Mouse (Mus musculus) gastrocnemius, postnatal 14 days (tissue): Measurements from ENCODE around the gene Slc2a9. TPM values are rescaled to one million over a fixed set of nuclear protein-coding genes. Genes with fewer than 3 reads are reported as not detected.
A peak's percentile ranks its signal among the peaks of the same experiment; 100 is the strongest.

Experiments
- DNase-seq: peaks from one replicate; pipeline ENCODE4 v3.0.0; 2021; ENCODE audit warnings: mixed read lengths
- intact Hi-C: fragments of 180-260 bp; cut with DNase I; formaldehyde crosslinking; loops from one replicate; pipeline ENCODE4 v1.15.1; 2025; ENCODE audit warnings: low total_unique reads
- total RNA-seq, 2 experiments: library from RNA; stranded (reverse); gene quantifications; 2 replicates each; pipeline ENCODE4 v1.2.3; 2021

Slc2a9 gene
- total RNA-seq, 2 experiments from 2014 or later: 0.86 to 0.96 TPM

DNA sequence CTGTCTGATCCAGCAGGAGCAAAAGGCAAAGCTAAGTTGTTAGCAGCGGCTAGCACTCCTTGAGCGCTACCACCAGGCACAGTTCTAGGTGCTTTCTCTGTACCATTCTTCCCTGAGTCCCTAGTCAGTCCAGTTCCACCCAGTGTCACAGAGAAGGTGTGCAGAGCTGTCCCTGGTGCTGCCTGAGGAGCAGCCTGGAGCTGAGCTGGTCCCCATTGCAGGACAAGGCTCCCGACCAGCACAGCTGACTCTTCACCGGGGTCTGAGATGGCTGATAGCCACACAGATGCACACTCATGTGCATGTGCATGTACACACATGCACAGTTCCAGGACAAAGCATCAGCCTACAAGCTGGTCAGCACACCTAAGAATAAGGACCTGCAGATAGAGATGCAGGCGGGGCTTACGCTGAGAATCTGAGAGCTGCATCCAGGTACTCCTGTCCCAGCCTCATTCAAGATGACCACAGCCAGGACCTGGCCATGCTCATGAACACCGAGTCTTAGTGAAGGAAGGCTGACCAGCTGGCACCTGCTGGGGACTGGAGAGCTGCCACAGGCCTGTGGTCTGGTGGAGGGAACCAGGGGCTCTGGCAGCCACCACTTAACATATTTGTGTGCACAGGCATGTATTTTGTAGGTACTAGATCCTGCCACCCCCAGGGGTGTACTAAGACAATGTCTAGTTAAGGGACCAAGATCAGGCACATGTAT lies 25.1 kb downstream of the Slc2a9 start:
- no peak for DNase-seq

DNA sequence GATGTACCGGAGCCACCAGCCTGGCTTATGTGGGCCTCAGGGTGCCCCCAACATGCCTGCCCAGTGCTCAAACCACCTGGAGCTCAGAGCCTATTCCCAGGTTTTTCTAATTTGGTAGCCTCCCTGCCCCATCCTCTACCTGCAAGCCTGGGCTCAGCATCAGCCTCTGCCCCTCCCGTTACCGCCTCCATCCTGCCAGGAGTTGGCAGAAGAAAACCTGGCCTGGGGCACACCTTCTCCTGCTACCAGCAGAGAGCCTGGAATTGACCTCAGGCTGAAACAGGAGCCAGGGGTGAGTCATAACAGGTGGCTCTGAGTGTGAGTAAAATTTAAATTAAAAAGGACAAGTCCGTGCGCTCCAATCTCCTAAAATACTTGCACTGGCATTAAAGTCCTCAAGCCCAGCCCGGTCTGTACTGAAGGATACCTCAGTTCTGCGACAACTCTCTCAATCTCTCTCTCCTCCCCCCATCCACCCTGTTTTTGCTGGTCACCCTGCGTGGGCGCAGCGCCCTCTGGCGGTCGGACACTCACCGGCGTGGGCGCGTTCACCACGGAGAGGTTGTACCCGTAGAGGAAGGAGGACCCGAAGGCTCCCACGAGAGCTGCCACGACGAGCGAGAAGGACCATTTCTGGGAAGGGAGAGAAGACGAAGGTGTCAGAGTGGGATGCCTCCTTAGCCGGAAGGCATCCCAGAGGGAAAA lies 25.9 kb downstream of the Slc2a9 start:
- DNase-seq: peak; percentile 47
- intact Hi-C loops: no loop called here

More for the DNA sequence above, 25.1 kb downstream of the Slc2a9 start:
- intact Hi-C loops: no loop called here

DNA sequence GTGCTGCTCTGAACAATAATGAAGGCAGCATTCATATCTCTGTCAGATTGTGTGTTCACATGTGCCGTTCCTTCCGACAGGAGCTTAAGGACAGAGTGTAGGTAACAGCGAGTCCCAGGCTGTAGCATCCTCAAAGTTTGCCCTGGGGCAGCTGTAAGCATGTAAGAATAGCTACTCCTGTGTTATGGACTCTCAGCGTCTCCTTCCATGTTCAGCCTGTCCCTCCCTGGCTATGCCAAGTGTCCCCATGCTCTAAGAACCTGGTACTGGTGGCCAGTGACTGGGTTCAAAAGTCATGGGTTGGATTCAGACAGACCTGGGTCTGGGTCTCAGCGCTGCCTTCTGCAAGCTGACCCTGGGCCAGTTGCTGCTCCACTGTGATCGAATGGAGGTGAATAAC lies 32.1 kb downstream of the Slc2a9 start:
- DNase-seq: no peak
- intact Hi-C loops: no loop called here

DNA sequence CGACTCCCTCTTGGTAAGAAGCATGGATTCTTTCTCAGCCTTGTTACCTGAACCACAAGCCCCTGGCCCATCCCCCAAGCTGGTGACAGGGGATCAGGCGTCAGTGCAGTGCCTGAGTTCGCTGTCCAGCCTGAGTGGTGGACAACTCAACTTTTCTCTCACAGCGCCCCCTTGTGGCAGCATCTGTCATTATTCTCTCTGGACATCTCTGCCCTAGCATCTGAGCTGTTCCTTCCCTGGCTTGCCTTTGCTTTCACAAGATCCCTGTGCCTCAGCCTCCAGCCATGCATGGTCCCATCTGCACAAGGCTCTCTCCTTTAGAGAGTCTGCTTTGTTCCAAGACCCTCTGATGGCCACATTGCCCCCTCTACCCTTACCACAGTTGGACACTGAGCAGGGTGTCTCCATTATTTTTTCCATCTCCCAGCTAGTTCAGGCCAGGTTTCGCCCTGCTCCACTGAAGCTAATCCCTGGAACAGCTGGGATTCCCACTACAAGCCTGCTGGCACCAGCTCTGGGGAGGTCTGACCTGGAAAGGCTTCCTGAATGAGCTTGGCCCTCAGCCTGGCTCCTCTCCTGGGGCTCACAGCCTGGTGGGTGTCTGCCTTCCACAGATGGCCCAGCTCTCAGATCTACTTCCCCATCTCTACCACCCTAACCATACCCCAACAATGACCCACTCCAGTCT lies 32.9 kb downstream of the Slc2a9 start:
- intact Hi-C loops: loop anchor here (5.0 kb wide), 1 partner anchor 163 kb away; no protein-coding TSS in a partner anchor
- DNase-seq: peak; percentile 75

DNA sequence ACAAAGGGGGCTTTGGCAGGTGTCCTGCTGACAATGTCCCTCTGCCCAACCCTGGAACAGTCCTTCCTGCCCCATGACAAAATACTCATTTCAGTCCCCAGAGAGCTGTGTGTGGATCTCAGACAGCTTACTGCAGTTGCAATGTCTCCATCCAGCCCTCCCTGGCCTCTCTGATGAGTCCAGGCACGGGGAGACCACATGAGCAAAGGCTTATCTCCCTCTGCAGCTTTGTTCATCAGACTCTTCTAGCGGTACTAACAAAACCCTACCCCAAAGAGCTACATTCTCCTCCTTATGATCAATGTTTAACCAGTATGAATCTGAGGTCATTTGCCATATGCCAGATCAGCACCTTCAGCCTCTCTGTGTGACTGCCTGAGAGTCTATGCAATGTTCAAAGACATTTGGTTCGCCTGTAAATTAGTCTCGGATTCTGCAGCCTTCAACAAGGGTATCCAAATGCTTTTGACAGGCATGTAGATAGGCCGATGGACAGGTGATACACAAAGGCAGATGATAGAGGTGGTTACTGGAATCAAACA lies 36.3 kb downstream of the Slc2a9 start:
- no peak for DNase-seq
- intact Hi-C loops: loop anchor here (5.0 kb wide), 1 partner anchor 159 kb away; no protein-coding TSS in a partner anchor

DNA sequence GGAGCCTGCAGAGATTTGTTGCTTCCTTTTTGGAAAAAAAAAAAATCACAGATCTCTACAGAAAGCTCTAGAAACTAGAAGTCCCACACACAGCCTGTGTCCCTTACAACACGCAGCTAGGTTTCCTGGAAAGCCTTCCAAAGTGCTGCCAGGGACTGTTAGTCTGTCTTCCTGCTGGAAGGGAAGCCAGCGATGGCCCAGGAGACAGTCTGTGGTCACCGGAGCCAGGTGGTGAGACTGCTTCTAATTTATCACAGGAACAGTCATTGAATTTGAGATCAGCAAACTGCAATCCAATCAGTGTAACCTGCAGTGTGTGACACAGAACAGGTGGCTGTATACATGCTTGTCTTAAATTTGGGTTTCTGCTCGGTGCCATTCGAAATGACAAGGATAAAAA lies 41.7 kb downstream of the Slc2a9 start:
- DNase-seq: no peak
- intact Hi-C loops: no loop called here

DNA sequence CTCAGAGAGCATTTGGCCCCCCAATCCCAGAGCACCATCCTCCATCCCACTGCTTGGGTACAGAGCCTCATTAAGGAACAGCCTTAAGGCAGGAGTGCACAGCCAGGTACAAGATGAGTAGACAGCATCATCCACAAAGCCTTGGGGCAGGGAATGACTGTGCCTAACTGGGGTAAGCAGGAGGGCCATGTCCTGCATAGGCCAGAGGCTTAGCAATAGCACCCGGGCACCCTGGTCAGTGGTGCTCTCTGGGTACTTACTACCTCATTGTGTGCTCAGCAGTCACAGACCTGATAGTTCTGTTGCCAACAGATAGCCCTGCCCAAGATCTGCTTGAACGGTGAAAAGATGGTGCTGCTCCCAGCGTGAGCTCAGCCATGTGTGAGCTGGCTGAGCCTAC lies 52.0 kb downstream of the Slc2a9 start:
- intact Hi-C loops: no loop called here
- DNase-seq: no peak

DNA sequence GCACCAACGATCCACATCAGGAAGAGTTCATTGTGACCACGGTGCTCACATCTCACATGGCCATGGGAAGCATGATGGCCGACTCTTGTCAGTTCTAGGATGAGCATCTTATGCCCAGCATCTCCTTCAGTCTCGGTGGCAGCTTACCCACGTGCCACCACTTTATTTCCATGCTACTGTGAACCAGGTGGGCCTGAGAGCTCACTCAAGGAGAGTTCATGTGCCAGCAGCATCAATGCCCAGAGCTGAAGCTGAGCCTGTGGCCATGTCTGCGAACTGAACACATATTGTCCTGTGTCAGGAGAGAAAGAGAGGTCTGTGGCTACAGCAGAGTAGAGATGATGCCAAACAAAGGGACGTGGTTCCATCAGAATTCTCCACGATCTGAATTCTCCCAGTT lies 53.3 kb downstream of the Slc2a9 start:
- intact Hi-C loops: no loop called here
- no peak for DNase-seq

DNA sequence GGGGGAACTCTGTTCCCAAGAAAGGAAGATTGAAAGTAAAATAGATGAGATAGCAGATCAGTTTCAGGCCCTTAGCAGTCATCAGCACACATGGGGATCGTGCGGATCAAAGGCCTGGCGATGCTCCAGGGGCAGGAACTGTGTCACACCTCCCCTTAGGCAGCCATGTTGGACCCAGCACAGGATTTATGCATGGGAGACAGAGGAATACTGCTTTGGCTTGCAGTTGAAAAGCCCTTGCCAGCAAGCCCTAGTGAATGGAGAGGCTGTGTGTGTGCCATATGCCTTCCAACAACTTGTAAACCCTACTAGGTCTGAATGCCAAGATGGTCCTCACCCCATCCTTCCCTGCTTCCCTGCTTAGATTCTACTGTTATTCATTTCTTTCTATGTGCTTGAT lies 54.8 kb downstream of the Slc2a9 start:
- DNase-seq: no peak
- intact Hi-C loops: no loop called here

DNA sequence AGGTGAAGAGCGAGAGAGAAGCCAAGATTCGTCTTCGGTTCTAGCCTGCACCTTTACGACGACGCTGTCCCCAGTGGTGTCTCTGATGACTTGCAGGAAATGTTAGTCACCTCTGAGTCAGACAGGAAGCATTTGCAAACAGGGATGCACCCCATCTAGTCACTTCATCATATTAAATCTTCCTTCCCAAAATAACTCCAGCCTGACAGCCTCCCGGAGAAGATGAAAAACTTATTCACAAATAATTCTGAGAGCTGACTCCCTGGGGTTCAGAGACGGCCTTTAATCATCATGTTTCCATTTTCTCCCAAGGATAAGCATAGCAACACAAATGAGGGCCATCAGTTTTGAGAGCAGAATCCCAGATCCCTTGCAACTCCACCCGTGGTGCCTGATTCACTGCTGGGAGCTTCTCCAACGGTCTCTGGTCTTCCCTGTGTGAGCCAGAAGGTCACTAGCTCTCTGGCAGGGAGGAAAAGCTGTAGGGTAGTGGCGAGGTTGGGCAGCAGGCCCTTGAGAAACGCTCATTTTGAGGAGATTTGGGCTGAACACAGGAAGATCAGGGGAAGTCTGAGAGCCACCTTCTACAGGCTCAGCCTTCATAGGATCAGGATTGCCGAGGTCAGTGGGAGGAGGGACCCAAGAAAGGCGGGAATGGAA lies 56.5 kb downstream of the Slc2a9 start:
- peak; percentile 22 for DNase-seq

DNA sequence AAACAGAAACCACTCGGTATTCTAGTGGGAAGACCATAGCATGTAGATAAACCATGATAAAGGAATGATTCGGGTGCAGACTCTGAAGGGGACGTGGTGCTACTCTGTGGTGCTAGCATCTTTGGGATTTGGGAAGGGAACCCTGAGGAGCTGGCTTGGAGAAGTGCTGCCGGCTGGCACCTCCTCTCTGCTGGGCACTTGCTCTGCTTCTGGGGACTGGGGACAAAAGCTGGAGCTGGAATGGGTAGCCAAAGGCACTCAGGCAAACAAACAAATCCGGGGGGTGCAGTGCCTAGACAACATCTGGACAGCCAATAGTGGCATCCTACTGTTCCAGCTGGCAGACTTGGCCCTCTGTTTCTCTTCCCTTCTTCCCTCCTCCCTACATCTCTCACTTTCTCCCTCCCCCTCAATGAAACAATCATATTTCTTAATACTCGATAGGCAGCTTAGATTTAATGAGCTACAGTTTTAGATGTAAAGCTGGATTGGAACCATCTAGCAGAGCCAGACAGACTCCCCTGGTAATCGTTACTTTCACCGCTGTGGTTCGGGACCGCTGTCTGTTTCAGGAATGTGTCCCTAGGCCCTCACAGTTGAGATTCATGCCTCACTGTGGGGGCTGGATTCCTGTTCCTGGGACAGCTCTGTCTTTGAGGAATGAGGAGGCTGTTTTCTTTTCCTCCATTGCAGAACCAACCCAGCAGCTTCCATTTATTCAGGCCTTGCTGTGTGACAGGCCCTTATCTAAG lies 61.7 kb downstream of the Slc2a9 start:
- intact Hi-C loops: no loop called here
- no peak for DNase-seq

More for the DNA sequence above, 56.5 kb downstream of the Slc2a9 start:
- intact Hi-C loops: no loop called here

DNA sequence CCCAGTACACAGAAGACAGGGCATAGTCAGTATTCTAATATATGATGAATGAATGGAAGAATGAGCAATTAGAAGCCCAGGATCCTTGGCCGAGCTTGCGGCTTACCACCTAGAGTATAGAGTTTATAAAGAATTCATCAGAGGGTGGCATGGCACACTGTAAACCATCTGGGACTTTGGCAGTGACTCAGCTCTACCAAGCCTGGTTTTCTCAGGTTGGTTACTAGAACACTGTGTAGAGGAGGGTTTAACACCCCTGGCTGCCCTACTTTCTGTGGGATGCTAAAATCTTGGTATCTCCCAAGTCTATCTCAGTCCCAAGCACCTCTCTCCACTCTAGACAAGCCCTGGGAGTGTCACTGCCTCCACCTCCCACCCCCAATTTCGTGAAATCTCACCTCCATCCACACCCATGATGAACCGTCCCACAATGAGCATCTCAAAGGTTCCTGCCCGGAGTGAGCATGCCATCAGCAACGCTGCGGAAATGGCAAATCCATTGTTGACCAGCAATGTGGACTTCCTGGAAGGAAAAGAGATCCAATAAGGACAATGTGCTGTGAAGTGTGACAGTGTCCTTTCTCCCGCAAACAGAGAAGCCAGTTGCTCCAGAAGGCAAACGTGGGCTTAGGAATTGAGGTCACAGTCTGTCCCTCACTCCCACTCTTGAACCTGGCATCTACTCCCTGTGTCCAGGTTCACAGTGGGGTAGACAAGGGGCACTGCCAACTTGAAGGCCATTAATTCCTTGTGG lies 62.5 kb downstream of the Slc2a9 start:
- no peak for DNase-seq
- intact Hi-C loops: no loop called here

DNA sequence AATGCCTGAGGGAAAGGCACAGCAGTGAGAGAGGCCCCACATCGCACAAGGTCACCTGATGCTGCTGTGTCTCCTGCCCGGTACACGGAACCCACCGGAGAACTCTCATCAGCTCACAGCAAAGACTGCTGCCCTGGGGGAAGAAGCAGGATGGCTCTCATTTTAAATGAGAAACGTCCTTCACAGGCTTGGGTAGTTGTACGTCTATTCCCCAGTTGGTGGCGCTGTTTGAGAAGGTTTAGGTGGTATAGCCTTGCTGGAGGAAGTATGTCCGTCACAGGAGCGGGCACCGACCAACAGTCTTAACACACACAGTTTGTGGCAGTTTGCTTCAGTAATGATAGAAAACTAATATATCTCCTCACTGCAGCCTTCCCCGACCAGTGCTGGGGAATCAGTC lies 66.3 kb downstream of the Slc2a9 start:
- intact Hi-C loops: no loop called here

DNA sequence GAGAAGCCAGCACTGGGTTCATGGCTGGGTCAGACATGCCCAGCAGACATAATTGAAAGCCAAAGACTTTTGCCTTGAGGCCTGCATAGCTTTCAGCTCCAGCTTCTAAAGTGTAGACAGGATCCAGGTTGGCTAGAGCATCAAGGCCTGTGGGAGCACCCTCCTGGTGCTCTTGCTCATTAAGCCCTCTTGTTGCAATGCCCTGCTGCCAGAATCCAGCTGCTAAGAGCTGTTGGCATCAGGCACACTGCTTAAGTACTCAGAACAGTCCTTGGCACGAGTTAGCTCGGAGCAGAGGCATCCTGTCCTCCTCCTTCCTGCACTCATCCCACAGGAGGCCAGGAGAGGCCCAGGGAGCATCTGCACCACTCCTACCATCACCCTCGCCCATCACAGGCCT lies 68.1 kb downstream of the Slc2a9 start:
- intact Hi-C loops: no loop called here
- DNase-seq: no peak

More for the DNA sequence above, 66.3 kb downstream of the Slc2a9 start:
- no peak for DNase-seq

DNA sequence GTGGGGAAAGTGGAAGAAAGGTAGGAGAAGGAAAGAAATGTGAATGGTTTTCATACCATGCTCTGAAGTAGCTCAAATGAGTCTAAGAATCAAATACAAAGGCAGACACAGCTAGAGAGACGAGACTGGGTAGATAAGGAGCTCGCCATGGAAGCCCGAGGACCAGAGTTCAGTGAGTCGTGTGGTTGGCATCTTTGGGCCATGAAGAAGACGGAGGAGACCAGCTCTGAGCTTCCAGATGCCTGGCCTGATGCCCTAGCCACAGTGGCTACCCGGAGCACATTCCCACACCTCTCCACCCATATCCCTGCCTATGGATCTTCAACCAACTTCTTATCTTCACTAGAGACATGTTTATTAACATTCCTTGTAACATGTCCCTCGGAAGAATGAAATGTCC lies 71.7 kb downstream of the Slc2a9 start:
- intact Hi-C loops: no loop called here
- DNase-seq: no peak

DNA sequence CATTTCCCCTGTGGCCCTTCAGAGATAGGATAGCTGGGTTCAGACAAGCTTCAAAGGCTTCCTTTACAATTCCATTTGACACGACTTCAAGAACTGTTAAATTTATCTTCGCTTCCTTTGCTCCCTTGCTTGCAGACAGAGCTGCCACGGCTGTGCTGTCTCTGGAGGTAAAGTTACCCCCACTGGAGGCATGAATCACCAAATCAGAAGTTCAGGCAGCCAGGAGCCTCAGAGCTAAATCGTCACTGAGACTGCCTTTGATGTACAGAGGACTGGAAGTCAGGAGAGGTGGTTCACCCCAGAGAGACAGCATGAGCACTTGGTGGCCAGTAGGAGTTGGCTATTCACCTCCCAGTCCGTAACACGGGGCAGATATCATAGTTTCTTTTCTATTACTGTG lies 73.8 kb downstream of the Slc2a9 start:
- DNase-seq: no peak
- intact Hi-C loops: no loop called here

DNA sequence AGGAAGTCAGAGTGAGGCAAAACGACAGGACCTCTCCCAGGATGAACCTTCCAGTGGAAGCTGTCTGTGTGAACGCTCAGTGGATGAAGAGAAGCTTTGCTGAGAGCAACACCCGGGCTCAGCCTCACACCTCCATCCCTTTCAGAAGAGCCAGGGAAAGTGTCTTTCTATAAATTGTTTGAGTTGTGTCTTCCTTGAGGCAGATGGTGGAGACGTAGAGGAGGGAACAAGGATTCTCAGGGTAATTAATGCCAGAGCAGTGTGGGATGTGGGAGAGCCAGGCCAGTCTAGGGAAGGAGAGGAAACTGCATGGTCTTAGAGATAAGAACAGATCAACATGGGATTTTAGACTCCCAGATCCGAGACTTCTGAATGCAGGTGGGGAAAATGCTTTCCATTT lies 75.2 kb downstream of the Slc2a9 start:
- intact Hi-C loops: no loop called here
- DNase-seq: no peak

DNA sequence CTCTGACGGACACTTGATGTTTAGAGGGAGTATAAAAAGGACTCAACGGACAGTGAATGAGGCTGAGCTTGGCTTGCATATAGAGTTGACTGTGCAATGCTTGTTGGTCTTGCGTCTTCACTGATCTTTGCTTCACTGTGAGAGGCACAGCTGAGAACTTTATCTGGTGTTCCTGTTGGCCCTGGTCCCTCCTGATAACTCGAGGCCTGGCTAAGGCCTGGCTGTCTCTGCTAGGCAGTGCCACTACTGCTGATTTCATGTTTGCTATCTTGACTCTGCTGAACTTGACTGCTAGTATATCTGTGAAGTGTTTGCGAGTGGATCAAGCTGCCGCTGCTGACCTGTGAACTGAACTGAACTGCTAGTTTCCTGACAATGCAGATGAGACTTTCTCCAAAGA lies 77.4 kb downstream of the Slc2a9 start:
- no peak for DNase-seq
- intact Hi-C loops: no loop called here
